8 mouse cellular contexts compared by ENCODE assay signal in genomic region chr14:60771057-60771456, GRCm38 (mm10). TPM values are rescaled to one million over a fixed set of nuclear protein-coding genes. Genes with fewer than 3 reads are reported as not detected.
DNase-seq lines count a peak whose midpoint lies in the region; ATAC-seq and TF ChIP-seq lines count a peak whose summit lies in the region.

No protein-coding gene starts in this region.

- no peak overlapping the region for H3K27ac ChIP-seq in forebrain, embryonic 16.5 days (ENCODE audit: low read length)
- H3K27ac ChIP-seq in hindbrain, embryonic 10.5 days = 0 out of 2 replicates have a peak overlapping the region, but pooled peaks have one; percentile 13
- no peak overlapping the region for H3K27ac ChIP-seq in lung, embryonic 15.5 days
- no peak overlapping the region for H3K27ac ChIP-seq in olfactory bulb, adult 2 months (ENCODE audit: insufficient read depth, low read depth, low read length)

- H3K9me3 ChIP-seq in G1E (replicated peaks) = no peaks in the 10 kb centered on the region
- no peaks in the 10 kb centered on the region for H3K9me3 ChIP-seq in forebrain, embryonic 16.5 days (ENCODE audit: control insufficient read depth, low read length)
- H3K9me3 ChIP-seq in hindbrain, embryonic 10.5 days = no peaks in the 10 kb centered on the region
- no peaks in the 10 kb centered on the region for H3K9me3 ChIP-seq in lung, embryonic 15.5 days

- peaks cover 3% of the 10 kb centered on the region for H3K4me1 ChIP-seq in G1E (ENCODE audit: insufficient read depth, low read depth, low read length)
- no peaks in the 10 kb centered on the region for H3K4me1 ChIP-seq in forebrain, embryonic 16.5 days (replicated peaks; ENCODE audit: control insufficient read depth, insufficient read depth, low read length)
- H3K4me1 ChIP-seq in hindbrain, embryonic 10.5 days (replicated peaks) = no peaks in the 10 kb centered on the region
- peaks cover 5% of the 10 kb centered on the region; the same call in 1 of the 2 replicates for H3K4me1 ChIP-seq in lung, embryonic 15.5 days
- peaks cover 5% of the 10 kb centered on the region; the same call in 1 of the 2 replicates for H3K4me1 ChIP-seq in olfactory bulb, adult 2 months (ENCODE audit: control insufficient read depth, insufficient read depth, low read length)

- H3K9ac ChIP-seq in forebrain, embryonic 16.5 days (replicated peaks; ENCODE audit: low read depth, low read length) = peak overlapping the region; percentile 47
- no peak overlapping the region for H3K9ac ChIP-seq in lung, embryonic 15.5 days

- no peaks in the 10 kb centered on the region for H3K36me3 ChIP-seq in G1E (replicated peaks)
- no peaks in the 10 kb centered on the region for H3K36me3 ChIP-seq in forebrain, embryonic 16.5 days (ENCODE audit: control insufficient read depth, insufficient read depth)
- no peaks in the 10 kb centered on the region for H3K36me3 ChIP-seq in hindbrain, embryonic 10.5 days
- H3K36me3 ChIP-seq in lung, embryonic 15.5 days = no peaks in the 10 kb centered on the region

- no peak overlapping the region; the same call in 1 of the 2 replicates for H3K4me3 ChIP-seq in G1E (ENCODE audit: low read depth, low read length)
- H3K4me3 ChIP-seq in forebrain, embryonic 16.5 days (replicated peaks; ENCODE audit: low read length) = peak overlapping the region; percentile 42
- peak overlapping the region; percentile 45 for H3K4me3 ChIP-seq in hindbrain, embryonic 10.5 days
- H3K4me3 ChIP-seq in lung, embryonic 15.5 days = peak overlapping the region; percentile 31
- H3K4me3 ChIP-seq in olfactory bulb, adult 2 months (ENCODE audit: insufficient read depth, low read depth, low read length) = peak overlapping the region; percentile 38

- peak; percentile 23 for DNase-seq in G1E (ENCODE audit: low spot score)
- DNase-seq in cerebellum, adult 18-20 months = peak; percentile 80 to 86
- DNase-seq in hindbrain, embryonic 10.5 days (ENCODE audit: low spot score) = peak; percentile 73
- peak; percentile 74 for DNase-seq in layer of hippocampus, adult 9-10 months (ENCODE audit: low spot score)
- DNase-seq in thymus, postnatal 10 days (ENCODE audit: low spot score in 2 of 2) = peak; percentile 46 to 77

- TF ChIP-seq CTCF in G1E (IDR thresholded peaks at IDR 0.05; ENCODE audit: low read depth, low read length) = peak; percentile 93
- peak; percentile 97 for TF ChIP-seq CTCF in olfactory bulb, adult 2 months (IDR thresholded peaks at IDR 0.05; ENCODE audit: insufficient read depth, low read depth, low read length)

- 0 out of 2 replicates have a peak, but pooled peaks cover 17% of the 10 kb centered on the region for H3K27me3 ChIP-seq in G1E (ENCODE audit: insufficient read depth, low read length)
- no peaks in the 10 kb centered on the region for H3K27me3 ChIP-seq in forebrain, embryonic 16.5 days (replicated peaks; ENCODE audit: control insufficient read depth, insufficient read depth, low read length)
- no peaks in the 10 kb centered on the region for H3K27me3 ChIP-seq in hindbrain, embryonic 10.5 days (ENCODE audit: insufficient read depth, poor library complexity, severe bottlenecking)
- no peaks in the 10 kb centered on the region for H3K27me3 ChIP-seq in lung, embryonic 15.5 days

- 0 out of 2 replicates have a peak, but pooled peaks have one; percentile 45 for ATAC-seq in G1E (ENCODE audit: extremely low read depth, insufficient number of reproducible peaks, low FRiP score, poor library complexity, severe bottlenecking)
- ATAC-seq in forebrain, embryonic 16.5 days = peak; percentile 78
- ATAC-seq in lung, embryonic 15.5 days (ENCODE audit: borderline replicate concordance, extremely low read depth, low FRiP score, low TSS enrichment) = peak; percentile 65; the same call in 1 of the 2 replicates

- WGBS in forebrain, embryonic 16.5 days = 7% methylated on average over 8 of the region's 8 CpGs
- WGBS in hindbrain, embryonic 10.5 days = 7% methylated on average over 8 of the region's 8 CpGs
- 4% methylated on average over 8 of the region's 8 CpGs for WGBS in lung, embryonic 15.5 days
- WGBS in olfactory bulb, adult 2 months = 1% methylated on average over 8 of the region's 8 CpGs

- no peak for TF ChIP-seq POLR2A in olfactory bulb, adult 2 months (IDR thresholded peaks at IDR 0.05; ENCODE audit: insufficient read depth, low read depth, low read length)

- H3K4me2 ChIP-seq in forebrain, embryonic 16.5 days (ENCODE audit: low read length) = peak overlapping the region; percentile 53
- peak overlapping the region; percentile 63 for H3K4me2 ChIP-seq in lung, embryonic 15.5 days

RNA-seq across cellular contexts. Expression of gene C1qtnf9, which starts 3.1 kb away (rescaled TPM):
- total RNA-seq in G1E (2014; fragmentation: Nextera tagmentation) (not detected in 2 replicates), G1E (2017) (0.12 and 0.16 TPM in 2 replicates)
- not detected in 2 replicates for polyA plus RNA-seq in G1E (2012)
- polyA plus RNA-seq in forebrain, embryonic 16.5 days (2015; fragmentation: Nextera tagmentation; extraction: Ambion mirVana) = 0.21 TPM in 1 of 2 replicates, not detected in the other
- 0.10 and 0.30 TPM in 2 replicates for polyA plus RNA-seq in hindbrain, embryonic 10.5 days (2016; fragmentation: Nextera tagmentation; extraction: Ambion mirVana)
- polyA plus RNA-seq in lung, embryonic 15.5 days (2015; fragmentation: Nextera tagmentation; extraction: Ambion mirVana) = 0.52 and 1.1 TPM in 2 replicates
- polyA plus RNA-seq in olfactory bulb, adult 2 months (2012; ENCODE audit: insufficient read depth, insufficient read length, low replicate concordance, missing spikeins) = not detected in 2 replicates

RNA-seq across cellular contexts. Expression of gene Mipep, which starts 13.3 kb away (rescaled TPM):
- total RNA-seq in G1E (2014; fragmentation: Nextera tagmentation) (14.3 and 17.7 TPM in 2 replicates), G1E (2017) (17.3 and 19.3 TPM in 2 replicates)
- polyA plus RNA-seq in G1E (2012) = 13.7 and 18.7 TPM in 2 replicates
- polyA plus RNA-seq in forebrain, embryonic 16.5 days (2015; fragmentation: Nextera tagmentation; extraction: Ambion mirVana) = 20.5 and 25.4 TPM in 2 replicates
- 20.8 and 22.2 TPM in 2 replicates for polyA plus RNA-seq in hindbrain, embryonic 10.5 days (2016; fragmentation: Nextera tagmentation; extraction: Ambion mirVana)
- 23.6 and 25.4 TPM in 2 replicates for polyA plus RNA-seq in lung, embryonic 15.5 days (2015; fragmentation: Nextera tagmentation; extraction: Ambion mirVana)
- polyA plus RNA-seq in olfactory bulb, adult 2 months (2012; ENCODE audit: insufficient read depth, insufficient read length, low replicate concordance, missing spikeins) = not detected in 2 replicates

Comparison
In these comparisons a context has a peak if more than half of its experiments do, and no peak if none do; other contexts are left out.
1. DNase-seq: peak in every context shown above with its lines; median percentile 83 in cerebellum, adult 18-20 months; 74 in layer of hippocampus, adult 9-10 months; 73 in hindbrain, embryonic 10.5 days; 62 in thymus, postnatal 10 days; 23 in G1E.
2. RNA of gene Mipep, which starts 13.3 kb away (polyA plus RNA-seq): 23.6 to 25.4 TPM in lung, embryonic 15.5 days, 20.8 to 22.2 TPM in hindbrain, embryonic 10.5 days, 20.5 to 25.4 TPM in forebrain, embryonic 16.5 days and 13.7 to 18.7 TPM in G1E; not detected in olfactory bulb, adult 2 months; every median in the first group is over 10 times any median in the second.
3. Peak in every context shown above with its lines, with median percentiles within 50 percentile points of each other: ATAC-seq.